Mouse (Mus musculus) intestine, embryonic 14.5 days (tissue): ENCODE measurements around the gene Eif2a. TPM values are rescaled to one million over a fixed set of nuclear protein-coding genes. Genes with fewer than 3 reads are reported as not detected.

Experiments used
- ATAC-seq: fragments of 200-750 bp; cut with Nextera tagmentation; replicated peaks from 2 replicates; pipeline ENCODE4 v1.8.0; 2017; ENCODE audit warnings: low read depth, moderate number of reproducible peaks, moderate TSS enrichment, moderate library complexity; ENCODE audit not compliant: low FRiP score, low TSS enrichment
- DNase-seq: peaks from one replicate; pipeline ENCODE4 v3.0.0-alpha.2; 2018; ENCODE audit warnings: low spot score
- H3K27ac ChIP-seq: fragments of 300-500 bp; sonication (generic); 2 replicates; pipeline ENCODE4 v1.5.1; 2014; ENCODE audit warnings: low read depth, mild to moderate bottlenecking, control low read depth
- H3K27me3 ChIP-seq: fragments of 300-500 bp; sonication (generic); replicated peaks from 2 replicates; pipeline ENCODE4 v1.6.1; 2014; ENCODE audit warnings: low read length, control low read depth; ENCODE audit not compliant: control insufficient read depth, insufficient read depth
- H3K36me3 ChIP-seq: fragments of 300-500 bp; sonication (generic); 2 replicates; pipeline ENCODE4 v1.6.1; 2014; ENCODE audit warnings: low read length, control low read depth; ENCODE audit not compliant: control insufficient read depth, insufficient read depth
- H3K4me1 ChIP-seq: fragments of 300-500 bp; sonication (generic); replicated peaks from 2 replicates; pipeline ENCODE4 v1.6.1; 2014; ENCODE audit warnings: low read length, control low read depth, mixed read lengths; ENCODE audit not compliant: control insufficient read depth, insufficient read depth
- H3K4me2 ChIP-seq: fragments of 300-500 bp; sonication (generic); 2 replicates; pipeline ENCODE4 v1.6.1; 2014; ENCODE audit warnings: low read length
- H3K4me3 ChIP-seq: fragments of 300-500 bp; sonication (generic); 2 replicates; pipeline ENCODE4 v1.5.1; 2014; ENCODE audit warnings: low read depth, low read length, control low read depth, mixed read lengths
- H3K9ac ChIP-seq: fragments of 300-500 bp; sonication (generic); 2 replicates; pipeline ENCODE4 v1.6.1; 2014; ENCODE audit warnings: mild to moderate bottlenecking, low read length
- H3K9me3 ChIP-seq: fragments of 300-500 bp; sonication (generic); 2 replicates; pipeline ENCODE4 v1.6.1; 2016; ENCODE audit warnings: low read length, control low read depth; ENCODE audit not compliant: control insufficient read depth
- WGBS: fragments of 180-500 bp; shearing (Covaris S2); extraction: QIAGEN DNeasy Blood & Tissue Kit; methylation state at CpG from one replicate; pipeline ENCODE4 v1.1.7; 2014; 5-methylcytosine and 5-hydroxymethylcytosine counted together
- polyA plus RNA-seq: library from polyadenylated mRNA; unstranded; fragments of >200 nt; fragmentation: Nextera tagmentation; extraction: Ambion mirVana; gene quantifications from 2 replicates; pipeline ENCODE4 v1.2.1, GENCODE M21; 2014

The Eif2a gene
- polyA plus RNA-seq, 1 experiment from 2014 or later: 53.8 TPM

- Histone ChIP-seq H3K27ac (no peak overlapping the region), H3K4me3 (no peak overlapping the region), H3K4me1 (no peaks in the 10 kb centered on the region), H3K9me3 (no peaks in the 10 kb centered on the region), H3K27me3 (no peaks in the 10 kb centered on the region), H3K36me3 (no peaks in the 10 kb centered on the region), H3K4me2 (no peak overlapping the region), H3K9ac (no peak overlapping the region)
- WGBS: 66% methylated on average over 3 of the region's 3 CpGs
- no peak for ATAC-seq
- no peak for DNase-seq
Measured at GRCm38 (mm10) chr3:58503720-58504333, 21.8 kb upstream of the Eif2a start.

GRCm38 (mm10) chr3:58504676-58505075 lies 20.9 kb upstream of the Eif2a start:
- H3K27me3 ChIP-seq: no peaks in the 10 kb centered on the region
- no peak for DNase-seq
- no peak overlapping the region for H3K27ac ChIP-seq
- no peak overlapping the region for H3K9ac ChIP-seq
- H3K36me3 ChIP-seq: no peaks in the 10 kb centered on the region
- no peaks in the 10 kb centered on the region for H3K4me1 ChIP-seq
- no peak overlapping the region for H3K4me2 ChIP-seq
- no peaks in the 10 kb centered on the region for H3K9me3 ChIP-seq
- ATAC-seq: no peak
- H3K4me3 ChIP-seq: no peak overlapping the region

- WGBS: 86% methylated on average over 7 of the region's 7 CpGs
- Histone ChIP-seq H3K4me2 (no peak overlapping the region), H3K27ac (no peak overlapping the region), H3K27me3 (no peaks in the 10 kb centered on the region), H3K9me3 (no peaks in the 10 kb centered on the region), H3K4me1 (no peaks in the 10 kb centered on the region), H3K36me3 (no peaks in the 10 kb centered on the region), H3K9ac (no peak overlapping the region), H3K4me3 (no peak overlapping the region)
- ATAC-seq (no peak), DNase-seq (no peak)
Measured at GRCm38 (mm10) chr3:58508020-58508750, 17.4 kb upstream of the Eif2a start.

- ATAC-seq: no peak
Measured at GRCm38 (mm10) chr3:58511581-58511980, 14.0 kb upstream of the Eif2a start.

GRCm38 (mm10) chr3:58512740-58513139 lies 12.9 kb upstream of the Eif2a start:
- Histone ChIP-seq H3K4me3 (no peak overlapping the region), H3K4me1 (no peaks in the 10 kb centered on the region), H3K27ac (no peak overlapping the region), H3K9ac (no peak overlapping the region), H3K9me3 (no peaks in the 10 kb centered on the region), H3K27me3 (no peaks in the 10 kb centered on the region), H3K4me2 (no peak overlapping the region), H3K36me3 (no peaks in the 10 kb centered on the region)
- ATAC-seq (no peak), DNase-seq (no peak)
- WGBS: 59% methylated on average over 3 of the region's 3 CpGs

More at GRCm38 (mm10) chr3:58511581-58511980, 14.0 kb upstream of the Eif2a start:
- H3K9me3 ChIP-seq: no peaks in the 10 kb centered on the region
- no peak overlapping the region for H3K27ac ChIP-seq
- no peaks in the 10 kb centered on the region for H3K27me3 ChIP-seq
- no peak overlapping the region for H3K4me3 ChIP-seq
- no peak overlapping the region for H3K4me2 ChIP-seq
- no peaks in the 10 kb centered on the region for H3K4me1 ChIP-seq
- DNase-seq: no peak
- H3K36me3 ChIP-seq: no peaks in the 10 kb centered on the region
- H3K9ac ChIP-seq: no peak overlapping the region

- no peaks in the 10 kb centered on the region for H3K36me3 ChIP-seq
- no peaks in the 10 kb centered on the region for H3K27me3 ChIP-seq
- WGBS: 77% methylated on average over 4 of the region's 4 CpGs
- DNase-seq (no peak), ATAC-seq (no peak)
- no peak overlapping the region for H3K9ac ChIP-seq
- no peak overlapping the region for H3K4me3 ChIP-seq
- no peak overlapping the region for H3K4me2 ChIP-seq
- H3K4me1 ChIP-seq: no peaks in the 10 kb centered on the region
- no peaks in the 10 kb centered on the region for H3K9me3 ChIP-seq
- H3K27ac ChIP-seq: no peak overlapping the region
Measured at GRCm38 (mm10) chr3:58513483-58513882, 12.1 kb upstream of the Eif2a start.

- 42% methylated on average over 1 of the region's 1 CpGs for WGBS
- Histone ChIP-seq H3K9me3 (no peaks in the 10 kb centered on the region), H3K9ac (no peak overlapping the region), H3K36me3 (peaks cover under 1% of the 10 kb centered on the region; the same call in 1 of the 2 replicates), H3K27me3 (no peaks in the 10 kb centered on the region), H3K27ac (no peak overlapping the region), H3K4me1 (no peaks in the 10 kb centered on the region), H3K4me2 (no peak overlapping the region), H3K4me3 (no peak overlapping the region)
- DNase-seq (no peak), ATAC-seq (no peak)
Measured at GRCm38 (mm10) chr3:58515947-58516601, 9.5 kb upstream of the Eif2a start.

- 37% methylated on average over 7 of the region's 7 CpGs for WGBS
- no peaks in the 10 kb centered on the region for H3K4me1 ChIP-seq
- no peak overlapping the region for H3K9ac ChIP-seq
- no peak for ATAC-seq
- H3K36me3 ChIP-seq: peaks cover 5% of the 10 kb centered on the region
- no peak for DNase-seq
- H3K4me2 ChIP-seq: no peak overlapping the region
- H3K27ac ChIP-seq: no peak overlapping the region
- no peak overlapping the region for H3K4me3 ChIP-seq
- H3K27me3 ChIP-seq: no peaks in the 10 kb centered on the region
- no peaks in the 10 kb centered on the region for H3K9me3 ChIP-seq
Measured at GRCm38 (mm10) chr3:58516602-58516976, 9.0 kb upstream of the Eif2a start.
